Mouse (Mus musculus): ENCODE data around the gene Nfyb. TPM values are rescaled to one million over a fixed set of nuclear protein-coding genes. Genes with fewer than 3 reads are reported as not detected.
A peak's percentile ranks its signal among the peaks of the same experiment; 100 is the strongest.

Gene Nfyb
- total and polyA plus RNA-seq, 3 experiments, result 24.0 to 39.6 (median 26.6) TPM

DNA sequence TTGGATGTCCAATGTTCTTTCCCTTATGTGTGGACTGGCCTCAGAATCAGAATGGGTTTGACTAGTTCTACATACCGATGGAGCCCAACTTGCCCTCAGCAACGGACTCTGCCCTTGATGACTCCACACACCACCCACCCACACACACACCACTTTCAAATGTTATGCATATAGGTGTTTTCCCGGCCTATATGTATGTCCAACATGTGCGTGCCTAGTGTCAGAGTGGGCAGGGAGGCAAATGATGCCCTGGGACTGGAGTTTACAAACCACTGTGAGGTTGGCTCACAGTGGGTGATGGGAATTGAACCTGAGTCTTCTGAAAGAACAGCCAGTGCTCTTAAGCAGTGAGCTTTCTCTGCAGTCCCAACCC is 33.2 kb upstream of the Nfyb start (continued):
- TF ChIP-seq HCFC1 (IDR thresholded peaks at IDR 0.05; ENCODE audit: low read depth, low read length), result no peak
- no peak for TF ChIP-seq ZNF384 (IDR thresholded peaks at IDR 0.05; ENCODE audit: low read depth, low read length)

DNA sequence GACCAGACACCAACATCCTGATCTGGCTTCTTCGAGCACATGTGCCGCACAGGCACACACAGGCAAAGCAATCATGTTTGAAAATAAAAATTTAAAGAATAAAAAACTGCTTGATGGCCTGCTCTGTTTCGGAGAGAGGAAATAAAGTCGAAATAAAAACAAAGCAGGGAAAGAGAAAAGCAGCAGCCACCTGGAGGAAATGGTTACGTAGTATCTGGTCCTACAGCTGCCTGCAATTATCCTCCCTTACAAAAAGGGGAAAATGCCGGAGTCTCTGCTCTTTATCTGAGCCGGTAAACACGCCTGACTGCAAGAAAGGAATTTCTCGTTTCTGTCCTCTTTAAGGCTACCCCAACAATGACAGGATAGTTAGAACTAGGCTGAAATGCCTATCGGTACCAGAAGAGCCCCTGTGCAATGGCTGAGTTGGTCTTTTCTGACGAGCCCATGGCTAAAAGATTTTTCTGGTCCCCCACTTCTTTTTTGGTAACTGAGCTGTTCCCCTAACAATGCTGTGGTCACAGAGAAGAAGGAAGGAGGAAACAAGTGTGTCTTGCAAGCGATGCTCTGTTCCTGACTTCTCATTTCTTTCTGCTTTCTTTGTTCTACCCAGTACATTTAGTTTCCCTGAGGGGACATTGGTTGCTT is 32.7 kb upstream of the Nfyb start:
- H3K4me3 ChIP-seq (replicated peaks in 1 of 3; ENCODE audit: low read depth in 2 of 3, low read length in 2 of 3, poor library complexity in 1 of 3), result peak overlapping the region in 1 of 3 experiments; percentile 34
- no peaks in the 10 kb centered on the region for H3K27me3 ChIP-seq (replicated peaks)
- peak; percentile 46 for DNase-seq (ENCODE audit: extremely low read depth)
- H3K9ac ChIP-seq (ENCODE audit: insufficient read depth, low read depth), result peak overlapping the region; percentile 41
- H3K9me3 ChIP-seq (replicated peaks; ENCODE audit: low read length), result peaks cover 2% of the 10 kb centered on the region
- H3K27ac ChIP-seq (ENCODE audit: insufficient read depth, low read depth), result peak overlapping the region; percentile 79
- no peaks in the 10 kb centered on the region for H3K79me2 ChIP-seq (replicated peaks; ENCODE audit: control insufficient read depth, extremely low read depth, insufficient read depth, poor library complexity, severe bottlenecking)
- H3K4me1 ChIP-seq (ENCODE audit: control insufficient read depth in 1 of 2, insufficient read depth in 2 of 2), result peaks cover 24 to 48% of the 10 kb centered on the region in 2 experiments
- no peaks in the 10 kb centered on the region for H3K36me3 ChIP-seq (replicated peaks in 1 of 2; ENCODE audit: control insufficient read depth in 1 of 2, insufficient read depth in 1 of 2, low read length in 1 of 2)
- TF ChIP-seq EP300 (IDR thresholded peaks at IDR 0.05; ENCODE audit: low read length) (peak; percentile 25; the same call in 1 of the 2 replicates), MYC (IDR thresholded peaks at IDR 0.05; ENCODE audit: low read depth, low read length) (0 out of 2 replicates have a peak, but pooled peaks have one; percentile 46), ETS1 (conservative IDR thresholded peaks at IDR 0.05; ENCODE audit: low read depth, low read length) (peak; percentile 37; the same call in 1 of the 2 replicates), ZC3H11A (IDR thresholded peaks at IDR 0.05; ENCODE audit: low read depth, low read length) (no peak), POLR2A (IDR thresholded peaks at IDR 0.05; ENCODE audit: low read depth, low read length) (peak; percentile 39; the same call in 1 of the 2 replicates), TCF12 (IDR thresholded peaks at IDR 0.05; ENCODE audit: low read depth, low read length) (peak; percentile 56; the same call in 1 of the 2 replicates), HCFC1 (IDR thresholded peaks at IDR 0.05; ENCODE audit: low read depth, low read length) (no peak), MAX (IDR thresholded peaks at IDR 0.05; ENCODE audit: low read length) (no peak), TBP (conservative IDR thresholded peaks at IDR 0.05; ENCODE audit: low read depth, low read length) (0 out of 2 replicates have a peak, but pooled peaks have one; percentile 41)
- dilution Hi-C loops (cut with MboI; ENCODE audit: extremely low pct_ligation_motif_present, extremely low pct_unique_long_range_greater_than_20kb, low sequenced_read_pairs), result no loop called here
- peak overlapping the region; percentile 67 for H3K4me2 ChIP-seq (ENCODE audit: insufficient read depth, low read depth, poor library complexity, severe bottlenecking)
- in situ Hi-C loops (cut with MboI; ENCODE audit: low pct_ligation_motif_present, low pct_unique_long_range_greater_than_20kb, low sequenced_read_pairs), result loop anchor here (5.0 to 25.0 kb wide), 2 partner anchors 106 to 416 kb away; no protein-coding TSS in a partner anchor

DNA sequence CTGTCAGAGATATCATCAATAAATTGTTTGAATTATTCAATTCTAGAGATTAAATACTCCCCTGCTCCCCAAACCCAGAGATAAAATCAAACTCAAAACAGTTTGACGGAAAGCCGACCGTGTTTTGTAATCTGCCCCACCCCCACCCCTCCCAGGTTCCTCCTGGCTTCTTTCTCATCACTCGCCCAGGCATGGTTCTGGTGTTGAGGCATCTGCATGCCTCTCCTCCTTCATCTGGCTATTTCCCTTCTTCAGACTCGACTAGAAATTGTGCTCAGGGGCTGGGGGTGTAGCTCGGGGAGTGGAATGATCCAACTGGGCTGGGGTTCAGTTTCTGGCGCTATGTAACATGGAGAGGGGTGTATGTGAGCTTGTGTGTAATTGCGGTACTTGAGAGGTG is 31.8 kb upstream of the Nfyb start:
- Histone ChIP-seq H3K4me3 (replicated peaks in 1 of 3; ENCODE audit: low read depth in 2 of 3, low read length in 2 of 3, poor library complexity in 1 of 3) (peak overlapping the region in 2 of 3 experiments; percentile 4 to 29), H3K79me2 (replicated peaks; ENCODE audit: control insufficient read depth, extremely low read depth, insufficient read depth, poor library complexity, severe bottlenecking) (no peaks in the 10 kb centered on the region), H3K36me3 (replicated peaks in 1 of 2; ENCODE audit: control insufficient read depth in 1 of 2, insufficient read depth in 1 of 2, low read length in 1 of 2) (no peaks in the 10 kb centered on the region), H3K9me3 (replicated peaks; ENCODE audit: low read length) (peaks cover 4% of the 10 kb centered on the region), H3K27ac (ENCODE audit: insufficient read depth, low read depth) (peak overlapping the region; percentile 79; the same call in 1 of the 2 replicates), H3K4me1 (ENCODE audit: control insufficient read depth in 1 of 2, insufficient read depth in 2 of 2) (peaks cover 24 to 48% of the 10 kb centered on the region in 2 experiments), H3K4me2 (ENCODE audit: insufficient read depth, low read depth, poor library complexity, severe bottlenecking) (peak overlapping the region; percentile 67), H3K9ac (ENCODE audit: insufficient read depth, low read depth) (peak overlapping the region; percentile 41), H3K27me3 (replicated peaks) (no peaks in the 10 kb centered on the region)
- in situ Hi-C loops (cut with MboI; ENCODE audit: low pct_ligation_motif_present, low pct_unique_long_range_greater_than_20kb, low sequenced_read_pairs), result loop anchor here (5.0 to 25.0 kb wide), 2 partner anchors 107 to 417 kb away; no protein-coding TSS in a partner anchor
- dilution Hi-C loops (cut with MboI; ENCODE audit: extremely low pct_ligation_motif_present, extremely low pct_unique_long_range_greater_than_20kb, low sequenced_read_pairs), result no loop called here
- peak; percentile 37 for DNase-seq (ENCODE audit: extremely low read depth)
- peak; percentile 33; the same call in 1 of the 2 replicates for TF ChIP-seq SIN3A (IDR thresholded peaks at IDR 0.05; ENCODE audit: low read length)
- no peak for TF ChIP-seq ZKSCAN1 (IDR thresholded peaks at IDR 0.05; ENCODE audit: borderline replicate concordance, low read depth, low read length)
- no peak for TF ChIP-seq MAZ (IDR thresholded peaks at IDR 0.05; ENCODE audit: low read depth, low read length)
- TF ChIP-seq SMC3 (IDR thresholded peaks at IDR 0.05; ENCODE audit: low read depth, low read length), result no peak
- TF ChIP-seq POLR2A (IDR thresholded peaks at IDR 0.05; ENCODE audit: low read depth, low read length), result no peak
- no peak; the same call in 1 of the 2 replicates for TF ChIP-seq NELFE (IDR thresholded peaks at IDR 0.05; ENCODE audit: low read depth, low read length)
- no peak for TF ChIP-seq UBTF (IDR thresholded peaks at IDR 0.05; ENCODE audit: low read depth, low read length)
- TF ChIP-seq USF2 (conservative IDR thresholded peaks at IDR 0.05; ENCODE audit: low read depth, low read length), result no peak
- no peak for TF ChIP-seq MYC (IDR thresholded peaks at IDR 0.05; ENCODE audit: low read depth, low read length)
- no peak for TF ChIP-seq NRF1 (IDR thresholded peaks at IDR 0.05; ENCODE audit: low read depth, low read length)
- TF ChIP-seq USF1 (IDR thresholded peaks at IDR 0.05; ENCODE audit: low read depth, low read length), result no peak
- TF ChIP-seq GABPA (IDR thresholded peaks at IDR 0.05; ENCODE audit: insufficient replicate concordance, low read depth, low read length), result no peak
- no peak for TF ChIP-seq ETS1 (conservative IDR thresholded peaks at IDR 0.05; ENCODE audit: low read depth, low read length)
- TF ChIP-seq EP300 (IDR thresholded peaks at IDR 0.05; ENCODE audit: low read length), result no peak
- no peak for TF ChIP-seq JUND (conservative IDR thresholded peaks at IDR 0.05; ENCODE audit: low read depth, low read length)
- no peak for TF ChIP-seq ELF1 (IDR thresholded peaks at IDR 0.05; ENCODE audit: low read depth, low read length)
- TF ChIP-seq CHD2 (IDR thresholded peaks at IDR 0.05; ENCODE audit: low read length), result peak; percentile 60; the same call in 1 of the 2 replicates
- TF ChIP-seq JUN (IDR thresholded peaks at IDR 0.05; ENCODE audit: insufficient read depth, low read depth, low read length), result no peak
- no peak for TF ChIP-seq POLR2AphosphoS2 (IDR thresholded peaks at IDR 0.05; ENCODE audit: low read depth, low read length)
- TF ChIP-seq E2F4 (IDR thresholded peaks at IDR 0.05; ENCODE audit: insufficient replicate concordance, low read depth, low read length), result no peak
- no peak for TF ChIP-seq BHLHE40 (IDR thresholded peaks at IDR 0.05; ENCODE audit: low read depth, low read length)
- no peak for TF ChIP-seq KAT2A (IDR thresholded peaks at IDR 0.05; ENCODE audit: insufficient replicate concordance, low read length)

All from CH12.LX (cell line).